Mouse (Mus musculus) cerebellum, adult 2 months (tissue): ENCODE data around the gene Serpina3i.

Experiments
- CTCF ChIP-seq: fragments of 200-500 bp; IDR thresholded peaks from 2 replicates; pipeline ENCODE4 v1.5.1; 2011; ENCODE audit warnings: low read depth, mild to moderate bottlenecking, control low read depth, low read length, moderate library complexity, borderline replicate concordance; ENCODE audit not compliant: insufficient read depth
- POLR2A ChIP-seq: fragments of 200-500 bp; IDR thresholded peaks from 2 replicates; pipeline ENCODE4 v1.6.1; 2011; ENCODE audit warnings: low read length, control low read depth, borderline replicate concordance; ENCODE audit not compliant: insufficient read depth

- TF ChIP-seq CTCF (no peak), POLR2A (no peak)
These were observed 16.1 kb downstream of the Serpina3i start for GRCm38 (mm10) chr12:104279056-104279435.
